Mouse (Mus musculus): ENCODE results near the gene Mmp21. TPM values are rescaled to one million over a fixed set of nuclear protein-coding genes. Genes with fewer than 3 reads are reported as not detected.
A peak's percentile ranks its signal among the peaks of the same experiment; 100 is the strongest.

Gene Mmp21
- total RNA-seq, 1 experiment = 0.27 TPM

GRCm38 (mm10) chr7:133720616-133721015, 40.8 kb upstream of the Mmp21 start:
- no peak for TF ChIP-seq MAFK (IDR thresholded peaks at IDR 0.05; ENCODE audit: insufficient read depth, low read depth, low read length)
- TF ChIP-seq ZNF384 (IDR thresholded peaks at IDR 0.05; ENCODE audit: low read depth, low read length) = no peak
- no peak for TF ChIP-seq ZC3H11A (IDR thresholded peaks at IDR 0.05; ENCODE audit: borderline replicate concordance, low read depth, low read length)
- no peak for TF ChIP-seq HCFC1 (IDR thresholded peaks at IDR 0.05; ENCODE audit: borderline replicate concordance, insufficient read depth, low read length)
- TF ChIP-seq CHD2 (IDR thresholded peaks at IDR 0.05; ENCODE audit: low read depth, low read length) = no peak
- DNase-seq (ENCODE audit: low read depth, low spot score) = no peak
- in situ Hi-C loops (cut with MboI; ENCODE audit: low sequenced_read_pairs in 2 of 2, unreplicated experiment in 2 of 2) = no loop called here
- H3K9ac ChIP-seq (ENCODE audit: insufficient read depth, low read depth, low read length, poor library complexity, severe bottlenecking) = no peak overlapping the region
- H3K27ac ChIP-seq (ENCODE audit: insufficient read depth, low read depth, low read length, poor library complexity, severe bottlenecking) = no peak overlapping the region
- H3K4me3 ChIP-seq (ENCODE audit: insufficient read depth in 1 of 2, low read depth in 1 of 2, low read length in 2 of 2, poor library complexity in 1 of 2, severe bottlenecking in 1 of 2) = no peak overlapping the region
- no peaks in the 10 kb centered on the region for H3K9me3 ChIP-seq (ENCODE audit: control insufficient read depth, insufficient read depth, low read depth, low read length)
- no peaks in the 10 kb centered on the region for H3K4me1 ChIP-seq (ENCODE audit: control insufficient read depth in 2 of 2, insufficient read depth in 2 of 2, low read length in 2 of 2, poor library complexity in 1 of 2)
- H3K36me3 ChIP-seq (ENCODE audit: control insufficient read depth, insufficient read depth, low read length, poor library complexity, severe bottlenecking) = peaks cover 71% of the 10 kb centered on the region

- Histone ChIP-seq H3K4me1 (ENCODE audit: control insufficient read depth in 2 of 2, insufficient read depth in 2 of 2, low read length in 2 of 2, poor library complexity in 1 of 2) (no peaks in the 10 kb centered on the region), H3K36me3 (ENCODE audit: control insufficient read depth, insufficient read depth, low read length, poor library complexity, severe bottlenecking) (peaks cover 73% of the 10 kb centered on the region), H3K9ac (ENCODE audit: insufficient read depth, low read depth, low read length, poor library complexity, severe bottlenecking) (no peak overlapping the region), H3K9me3 (ENCODE audit: control insufficient read depth, insufficient read depth, low read depth, low read length) (no peaks in the 10 kb centered on the region), H3K27ac (ENCODE audit: insufficient read depth, low read depth, low read length, poor library complexity, severe bottlenecking) (no peak overlapping the region), H3K4me3 (ENCODE audit: insufficient read depth in 1 of 2, low read depth in 1 of 2, low read length in 2 of 2, poor library complexity in 1 of 2, severe bottlenecking in 1 of 2) (no peak overlapping the region)
- DNase-seq (ENCODE audit: low read depth, low spot score) = no peak
- in situ Hi-C loops (cut with MboI; ENCODE audit: low sequenced_read_pairs in 2 of 2, unreplicated experiment in 2 of 2) = no loop called here
- TF ChIP-seq ZC3H11A (IDR thresholded peaks at IDR 0.05; ENCODE audit: borderline replicate concordance, low read depth, low read length) (no peak), HCFC1 (IDR thresholded peaks at IDR 0.05; ENCODE audit: borderline replicate concordance, insufficient read depth, low read length) (no peak), CHD2 (IDR thresholded peaks at IDR 0.05; ENCODE audit: low read depth, low read length) (no peak), ZNF384 (IDR thresholded peaks at IDR 0.05; ENCODE audit: low read depth, low read length) (no peak), MAFK (IDR thresholded peaks at IDR 0.05; ENCODE audit: insufficient read depth, low read depth, low read length) (no peak)
These were observed 38.7 kb upstream of the Mmp21 start for GRCm38 (mm10) chr7:133718580-133718979.

- Histone ChIP-seq H3K4me1 (ENCODE audit: control insufficient read depth in 2 of 2, insufficient read depth in 2 of 2, low read length in 2 of 2, poor library complexity in 1 of 2) (no peaks in the 10 kb centered on the region), H3K9ac (ENCODE audit: insufficient read depth, low read depth, low read length, poor library complexity, severe bottlenecking) (no peak overlapping the region), H3K9me3 (ENCODE audit: control insufficient read depth, insufficient read depth, low read depth, low read length) (no peaks in the 10 kb centered on the region), H3K4me3 (ENCODE audit: insufficient read depth in 1 of 2, low read depth in 1 of 2, low read length in 2 of 2, poor library complexity in 1 of 2, severe bottlenecking in 1 of 2) (no peak overlapping the region), H3K27ac (ENCODE audit: insufficient read depth, low read depth, low read length, poor library complexity, severe bottlenecking) (no peak overlapping the region), H3K36me3 (ENCODE audit: control insufficient read depth, insufficient read depth, low read length, poor library complexity, severe bottlenecking) (peaks cover 52% of the 10 kb centered on the region)
- DNase-seq (ENCODE audit: low read depth, low spot score) = no peak
- no peak for TF ChIP-seq HCFC1 (IDR thresholded peaks at IDR 0.05; ENCODE audit: borderline replicate concordance, insufficient read depth, low read length)
- TF ChIP-seq CHD2 (IDR thresholded peaks at IDR 0.05; ENCODE audit: low read depth, low read length) = no peak
- no peak for TF ChIP-seq ZC3H11A (IDR thresholded peaks at IDR 0.05; ENCODE audit: borderline replicate concordance, low read depth, low read length)
- TF ChIP-seq MAFK (IDR thresholded peaks at IDR 0.05; ENCODE audit: insufficient read depth, low read depth, low read length) = no peak
- TF ChIP-seq ZNF384 (IDR thresholded peaks at IDR 0.05; ENCODE audit: low read depth, low read length) = no peak
- in situ Hi-C loops (cut with MboI; ENCODE audit: low sequenced_read_pairs in 2 of 2, unreplicated experiment in 2 of 2) = no loop called here
These were observed 35.5 kb upstream of the Mmp21 start for GRCm38 (mm10) chr7:133715387-133715786.

GRCm38 (mm10) chr7:133707301-133707700, 27.4 kb upstream of the Mmp21 start:
- Histone ChIP-seq H3K4me3 (ENCODE audit: insufficient read depth in 1 of 2, low read depth in 1 of 2, low read length in 2 of 2, poor library complexity in 1 of 2, severe bottlenecking in 1 of 2) (no peak overlapping the region), H3K36me3 (ENCODE audit: control insufficient read depth, insufficient read depth, low read length, poor library complexity, severe bottlenecking) (no peaks in the 10 kb centered on the region; the same call in none of the 2 replicates), H3K27ac (ENCODE audit: insufficient read depth, low read depth, low read length, poor library complexity, severe bottlenecking) (no peak overlapping the region), H3K4me1 (ENCODE audit: control insufficient read depth in 2 of 2, insufficient read depth in 2 of 2, low read length in 2 of 2, poor library complexity in 1 of 2) (0 out of 4 replicates have a peak, but pooled peaks cover 2 to 3% of the 10 kb centered on the region in 2 experiments), H3K9me3 (ENCODE audit: control insufficient read depth, insufficient read depth, low read depth, low read length) (no peaks in the 10 kb centered on the region), H3K9ac (ENCODE audit: insufficient read depth, low read depth, low read length, poor library complexity, severe bottlenecking) (no peak overlapping the region)
- in situ Hi-C loops (cut with MboI; ENCODE audit: low sequenced_read_pairs in 2 of 2, unreplicated experiment in 2 of 2) = no loop called here
- no peak for DNase-seq (ENCODE audit: low read depth, low spot score)
- no peak for TF ChIP-seq CHD2 (IDR thresholded peaks at IDR 0.05; ENCODE audit: low read depth, low read length)
- TF ChIP-seq MAFK (IDR thresholded peaks at IDR 0.05; ENCODE audit: insufficient read depth, low read depth, low read length) = no peak
- TF ChIP-seq ZC3H11A (IDR thresholded peaks at IDR 0.05; ENCODE audit: borderline replicate concordance, low read depth, low read length) = no peak
- TF ChIP-seq ZNF384 (IDR thresholded peaks at IDR 0.05; ENCODE audit: low read depth, low read length) = no peak
- no peak for TF ChIP-seq HCFC1 (IDR thresholded peaks at IDR 0.05; ENCODE audit: borderline replicate concordance, insufficient read depth, low read length)

- Histone ChIP-seq H3K9ac (ENCODE audit: insufficient read depth, low read depth, low read length, poor library complexity, severe bottlenecking) (no peak overlapping the region), H3K27ac (ENCODE audit: insufficient read depth, low read depth, low read length, poor library complexity, severe bottlenecking) (no peak overlapping the region), H3K4me1 (ENCODE audit: control insufficient read depth in 2 of 2, insufficient read depth in 2 of 2, low read length in 2 of 2, poor library complexity in 1 of 2) (0 out of 4 replicates have a peak, but pooled peaks cover 1 to 2% of the 10 kb centered on the region in 2 experiments), H3K36me3 (ENCODE audit: control insufficient read depth, insufficient read depth, low read length, poor library complexity, severe bottlenecking) (no peaks in the 10 kb centered on the region), H3K9me3 (ENCODE audit: control insufficient read depth, insufficient read depth, low read depth, low read length) (no peaks in the 10 kb centered on the region), H3K4me3 (ENCODE audit: insufficient read depth in 1 of 2, low read depth in 1 of 2, low read length in 2 of 2, poor library complexity in 1 of 2, severe bottlenecking in 1 of 2) (peak overlapping the region in 1 of 2 experiments; percentile 4; a peak in 1 of 4 replicates)
- TF ChIP-seq ZC3H11A (IDR thresholded peaks at IDR 0.05; ENCODE audit: borderline replicate concordance, low read depth, low read length) (no peak), CHD2 (IDR thresholded peaks at IDR 0.05; ENCODE audit: low read depth, low read length) (no peak), ZNF384 (IDR thresholded peaks at IDR 0.05; ENCODE audit: low read depth, low read length) (no peak), MAFK (IDR thresholded peaks at IDR 0.05; ENCODE audit: insufficient read depth, low read depth, low read length) (no peak), HCFC1 (IDR thresholded peaks at IDR 0.05; ENCODE audit: borderline replicate concordance, insufficient read depth, low read length) (no peak)
- peak; percentile 58 for DNase-seq (ENCODE audit: low read depth, low spot score)
- in situ Hi-C loops (cut with MboI; ENCODE audit: low sequenced_read_pairs in 2 of 2, unreplicated experiment in 2 of 2) = no loop called here
These were observed 24.0 kb upstream of the Mmp21 start for GRCm38 (mm10) chr7:133703906-133704305.

Data from ES-E14 (cell line).